Mouse (Mus musculus) E14TG2a.4 (cell line): ENCODE data around the gene Mydgf.

Source experiments
- CTCF ChIP-seq: conservative IDR thresholded peaks from 2 replicates; pipeline ENCODE4 v1.5.1; 2014; ENCODE audit warnings: low read length
- NANOG ChIP-seq: IDR thresholded peaks from 2 replicates; pipeline ENCODE4 v1.6.1; 2014; ENCODE audit warnings: borderline replicate concordance, low read length, mixed read lengths

DNA sequence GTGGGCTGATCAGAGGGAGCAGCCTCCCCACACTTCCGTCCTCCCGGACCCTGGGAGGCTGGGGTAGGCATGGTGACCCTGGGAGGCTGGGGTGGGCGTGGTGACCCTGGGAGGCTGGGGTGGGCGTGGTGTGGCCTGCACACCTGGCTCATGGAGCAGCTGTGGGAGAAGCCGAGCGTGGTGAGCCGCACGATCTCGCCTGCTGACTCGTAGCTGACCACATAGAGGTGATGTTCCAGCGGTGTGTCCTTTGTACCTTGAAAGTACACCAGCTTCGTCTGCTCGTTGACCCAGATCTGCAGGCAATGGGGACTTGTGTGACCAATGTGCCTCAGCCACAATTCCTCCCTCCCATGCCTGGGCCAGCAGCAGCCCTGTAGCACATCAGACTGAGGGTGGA lies 11.0 kb upstream of the Mydgf start:
- TF ChIP-seq CTCF (no peak), NANOG (no peak)
